Mouse (Mus musculus): ENCODE results near the gene Taar8a.
"Not testable (repeated sequence)": the region's sequence is repeated elsewhere in the genome, so short reads cannot be mapped to it uniquely, and the experiment has no call there.

Taar8a gene

DNA sequence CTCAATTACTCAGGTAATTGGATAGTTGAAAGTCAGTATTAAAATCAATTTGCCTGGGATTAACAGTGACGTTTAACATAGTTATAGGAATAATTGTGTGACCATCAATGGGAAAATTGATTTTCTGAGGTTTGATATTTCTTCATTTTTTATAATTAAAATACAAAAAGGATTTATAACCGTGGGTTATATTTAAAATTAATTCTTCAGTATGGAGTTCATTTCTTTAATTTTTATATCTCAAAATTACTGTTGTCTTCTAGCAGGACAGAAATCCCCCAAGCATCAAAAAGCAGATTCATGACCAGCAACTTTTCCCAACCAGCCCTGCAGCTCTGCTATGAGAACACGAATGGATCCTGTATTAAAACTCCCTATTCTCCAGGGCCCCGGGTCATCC, at the start of gene Taar8a:
Taar8a (plus strand) TSS at position 301 of the 400 bp plus-strand sequence.
- DNase-seq (ENCODE audit: low spot score) = not testable (repeated sequence)

DNA sequence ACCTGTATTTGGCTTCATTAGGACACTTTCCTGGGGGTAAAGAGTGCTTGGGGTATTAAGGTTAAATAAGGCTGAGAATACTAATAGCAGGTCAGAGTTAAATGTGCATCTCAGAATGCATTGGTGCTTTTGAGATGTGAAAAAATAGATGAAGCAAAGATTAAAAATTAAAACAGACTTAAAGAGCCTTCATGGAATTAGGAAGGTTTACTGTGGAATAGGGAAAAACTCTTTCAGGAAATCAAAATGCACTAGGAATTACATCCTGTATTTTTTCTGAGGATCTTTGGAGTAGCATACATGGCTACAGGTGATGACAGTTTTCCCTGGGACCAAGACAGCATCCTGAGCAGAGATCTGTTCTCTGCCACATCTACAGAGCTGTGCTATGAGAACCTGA, 49.4 kb upstream of the Taar8a start, which contains the start of gene Taar7d:
Taar7d (plus strand) TSS at position 301 of the 400 bp plus-strand sequence.
- DNase-seq (ENCODE audit: low spot score) = no peak

DNA sequence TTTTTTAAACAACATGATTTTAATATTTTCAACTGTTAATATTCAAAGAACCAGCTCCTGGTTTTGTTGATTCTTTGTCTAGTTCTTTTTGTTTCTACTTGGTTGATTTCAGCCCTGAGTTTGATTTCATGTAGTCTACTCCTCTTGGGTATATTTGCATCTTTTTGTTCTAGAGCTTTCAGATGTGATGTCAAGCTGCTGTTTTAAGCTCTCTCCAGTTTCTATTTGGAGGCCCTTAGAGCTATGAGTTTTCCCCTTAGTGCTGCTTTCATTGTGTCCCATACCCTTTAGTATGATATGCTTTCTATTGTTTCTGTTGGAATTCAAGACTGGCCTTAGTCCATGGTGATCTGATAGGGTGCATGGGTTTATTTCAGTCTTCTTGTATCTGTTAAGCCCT, 45.0 kb upstream of the Taar8a start:
- no peak for DNase-seq (ENCODE audit: low spot score)

DNA sequence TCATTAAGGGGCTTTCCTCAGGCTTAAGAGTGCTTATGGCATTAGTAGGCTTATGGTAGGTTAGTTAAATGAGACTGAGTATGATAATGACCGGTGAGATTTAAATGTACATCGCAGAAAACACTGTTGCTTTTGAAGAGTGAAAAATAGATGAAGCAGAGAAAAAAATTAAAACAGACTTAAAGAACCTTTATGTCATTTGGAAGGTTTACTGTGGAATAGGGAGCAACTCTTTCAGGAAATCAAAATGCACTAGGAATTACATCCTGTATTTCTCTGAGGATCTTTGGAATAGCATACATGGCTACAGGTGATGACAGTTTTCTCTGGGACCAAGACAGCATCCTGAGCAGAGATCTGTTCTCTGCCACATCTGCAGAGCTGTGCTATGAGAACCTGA, 39.0 kb upstream of the Taar8a start, which contains the start of gene Taar7e:
Taar7e (plus strand) TSS at position 301 of the 400 bp plus-strand sequence.
- no peak for DNase-seq (ENCODE audit: low spot score)

DNA sequence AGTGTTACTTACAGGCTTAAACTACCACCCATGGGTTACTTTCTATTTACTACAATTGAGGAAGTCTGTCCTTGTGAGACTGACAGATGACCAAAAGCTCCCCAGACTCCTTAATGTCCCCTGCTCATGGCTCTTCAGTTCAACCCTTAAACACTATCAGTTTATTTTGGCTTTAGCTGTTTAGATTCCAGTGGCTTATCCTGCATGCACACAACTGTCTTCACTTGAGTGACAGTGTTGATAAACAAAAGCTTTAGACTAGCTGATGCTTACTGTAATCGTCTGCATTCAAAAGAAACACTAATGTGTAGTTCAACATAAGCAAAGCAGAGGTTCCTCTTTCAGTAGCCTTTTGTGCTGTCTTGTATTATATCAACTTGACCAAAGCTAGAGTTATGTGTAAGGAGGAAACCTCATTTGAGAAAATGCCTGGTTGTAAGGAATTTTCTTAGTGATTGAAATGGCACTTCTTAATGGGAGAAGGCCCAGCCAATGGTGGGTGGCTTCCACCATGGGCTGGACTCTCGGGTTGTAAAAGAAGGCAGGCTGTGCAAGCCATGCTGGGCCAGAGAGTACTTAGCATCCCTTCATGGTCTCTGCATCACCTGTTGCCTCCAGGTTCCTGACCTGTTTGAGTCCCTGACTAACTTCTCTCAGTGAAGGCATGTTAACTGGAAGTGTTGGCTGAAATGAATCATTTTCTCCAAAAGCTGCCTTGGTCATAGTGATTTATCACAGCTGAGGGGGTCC, 36.0 kb upstream of the Taar8a start:
- no peak for DNase-seq (ENCODE audit: low spot score)

DNA sequence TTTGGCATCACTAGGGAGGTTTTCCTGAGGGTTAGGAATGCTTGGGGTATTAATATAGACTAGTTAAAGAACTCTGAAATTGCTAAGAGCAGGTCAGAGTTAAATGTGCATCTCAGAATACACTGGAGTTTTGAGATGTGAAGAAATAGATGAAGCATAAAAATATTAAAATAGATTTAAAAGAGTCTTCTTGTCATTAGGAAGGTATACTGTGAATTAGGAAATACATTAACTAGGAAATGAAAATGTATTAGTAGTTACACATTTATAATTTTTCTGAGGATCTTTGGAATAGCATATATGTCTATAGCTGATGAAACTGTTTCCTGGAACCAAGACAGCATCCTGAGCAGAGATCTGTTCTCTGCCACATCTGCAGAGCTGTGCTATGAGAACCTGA, 27.1 kb upstream of the Taar8a start, which contains the start of gene Taar7f:
Taar7f (plus strand) TSS at position 301 of the 400 bp plus-strand sequence.
- no peak for DNase-seq (ENCODE audit: low spot score)

DNA sequence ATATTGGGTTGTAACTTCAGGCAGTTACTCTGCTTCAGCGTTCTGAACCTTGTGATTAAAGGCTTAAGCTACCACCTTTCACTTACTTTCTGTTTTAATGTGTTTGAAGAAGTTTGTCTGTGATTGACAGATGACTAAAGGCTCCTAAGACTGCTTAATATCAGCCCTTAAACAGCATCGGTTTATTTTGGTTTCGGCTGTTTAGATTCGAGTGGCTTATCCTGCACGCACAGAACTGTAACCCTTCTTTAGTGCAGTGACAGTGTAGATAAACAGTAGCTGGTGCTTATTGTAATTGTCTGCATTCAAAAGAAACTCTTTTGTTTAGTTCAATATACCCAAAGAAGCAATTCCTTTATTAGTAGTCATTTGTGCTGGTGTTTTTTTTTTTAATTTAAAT, 24.3 kb upstream of the Taar8a start:
- no peak for DNase-seq (ENCODE audit: low spot score)

DNA sequence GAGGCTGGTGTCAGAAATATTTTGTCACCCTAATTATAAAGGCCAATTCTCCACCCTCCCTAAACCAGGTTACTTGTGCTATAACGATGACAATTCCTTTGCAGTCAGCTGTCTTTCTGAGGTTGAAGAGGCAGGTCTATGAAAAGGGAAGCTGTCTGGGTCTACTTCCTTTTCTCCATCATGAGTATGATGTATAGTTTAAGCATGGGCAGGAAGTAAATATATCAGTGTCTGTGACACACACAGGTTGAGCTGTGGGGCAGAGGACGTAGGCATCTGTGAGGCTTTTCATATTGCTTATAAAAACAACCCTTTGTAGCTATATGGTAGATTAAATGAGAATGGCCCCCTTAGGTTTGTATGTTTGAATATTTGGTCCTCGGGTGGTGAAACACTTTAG, 17.3 kb upstream of the Taar8a start:
- DNase-seq (ENCODE audit: low spot score) = no peak

DNA sequence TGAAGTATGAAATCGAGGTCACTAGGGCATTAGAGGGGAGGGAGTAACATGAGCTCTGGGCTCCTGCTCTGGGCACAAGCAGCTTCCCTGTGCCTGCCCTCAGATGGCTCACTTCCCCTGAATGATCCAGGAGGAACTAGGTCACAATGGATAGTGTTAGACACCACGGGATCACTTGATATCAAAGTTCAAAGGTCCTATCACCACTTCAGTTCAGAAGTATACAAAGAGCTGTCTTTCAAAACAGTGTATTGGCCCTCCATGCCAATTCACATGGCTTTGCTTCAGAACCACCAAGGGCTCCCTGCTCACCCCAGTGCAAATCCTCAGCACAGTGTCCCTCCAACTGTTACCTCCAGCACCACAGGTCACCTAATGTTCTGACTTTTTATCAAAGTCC, 1.5 kb upstream of the Taar8a start:
- not testable (repeated sequence) for DNase-seq (ENCODE audit: low spot score)

DNA sequence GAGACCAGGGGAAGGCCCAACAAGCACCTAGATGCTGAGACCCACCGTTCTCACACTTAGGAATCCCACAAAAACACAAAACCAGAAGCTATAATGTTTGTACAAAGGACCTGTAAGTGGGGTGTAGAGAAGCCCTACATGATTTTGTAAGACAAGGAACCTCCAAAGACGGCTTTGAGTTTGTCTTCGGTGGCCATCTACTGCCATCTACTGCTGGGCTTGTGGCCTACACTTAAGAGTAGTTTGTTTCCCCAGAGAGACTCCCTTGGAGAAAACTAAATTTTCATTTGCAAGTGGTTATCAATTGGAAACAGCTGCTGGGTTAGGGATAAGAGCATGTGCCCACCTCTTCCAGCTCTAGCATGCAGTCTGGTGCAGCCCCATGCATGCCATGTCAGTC, 3.9 kb downstream of the Taar8a start:
- peak; percentile 65 for DNase-seq (ENCODE audit: low spot score)

DNA sequence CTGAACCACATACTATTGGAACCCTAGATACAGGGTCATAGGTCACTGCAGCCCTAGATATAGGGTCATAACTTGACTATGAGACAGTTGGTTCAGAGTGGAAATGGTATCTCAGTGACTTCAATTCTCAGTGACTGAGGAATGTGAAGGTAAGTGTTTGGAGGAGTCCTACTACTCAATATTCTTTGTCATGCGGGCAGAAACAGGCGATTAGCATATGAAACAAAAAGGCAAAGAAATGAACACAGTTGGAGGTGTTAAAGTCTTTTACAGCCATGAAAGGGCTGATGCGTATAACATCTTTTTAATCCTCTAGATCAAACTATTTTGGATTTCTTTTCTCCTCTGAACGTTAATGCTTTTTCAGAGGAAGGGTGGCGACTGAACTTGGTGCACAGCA, 9.6 kb downstream of the Taar8a start:
- DNase-seq (ENCODE audit: low spot score) = no peak

DNA sequence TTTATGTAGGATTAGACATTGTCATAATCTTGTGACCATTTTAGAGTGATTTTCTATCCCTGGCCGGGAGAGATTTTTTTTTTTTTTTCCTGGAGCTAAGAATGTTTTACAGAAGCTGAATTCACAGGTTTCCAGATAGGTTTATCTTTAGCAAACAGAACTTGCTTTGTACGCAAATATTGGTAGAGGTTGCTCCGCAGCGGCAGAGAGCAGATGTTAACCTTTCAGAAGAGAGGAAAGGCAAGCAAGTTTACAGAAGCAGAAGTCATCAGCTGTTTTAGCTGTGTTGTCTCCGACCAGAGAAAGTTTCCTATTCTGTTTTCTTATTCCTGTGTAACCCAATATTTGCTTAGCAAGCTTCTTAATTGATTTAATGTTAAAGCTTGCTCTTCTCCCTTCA, 10.3 kb downstream of the Taar8a start:
- no peak for DNase-seq (ENCODE audit: low spot score)

DNA sequence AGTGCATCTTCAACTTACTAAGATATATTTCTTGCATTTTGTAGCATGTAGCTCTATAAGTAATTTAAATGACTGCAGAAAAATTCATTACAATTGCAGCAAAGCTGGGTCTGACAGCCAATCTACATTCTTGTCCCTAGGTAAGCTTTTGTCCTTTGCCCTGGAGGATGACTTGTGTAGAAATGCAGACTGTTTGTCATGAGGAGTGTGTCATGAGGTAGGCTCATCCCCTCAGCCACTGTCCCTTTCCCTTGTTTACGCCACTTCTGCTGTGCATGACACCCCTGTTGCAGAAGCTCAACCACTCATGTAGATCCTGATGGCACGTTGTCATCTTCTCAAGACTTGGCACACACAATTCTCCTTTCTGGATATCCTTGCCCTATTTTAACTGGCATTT, 10.9 kb downstream of the Taar8a start:
- no peak for DNase-seq (ENCODE audit: low spot score)

DNA sequence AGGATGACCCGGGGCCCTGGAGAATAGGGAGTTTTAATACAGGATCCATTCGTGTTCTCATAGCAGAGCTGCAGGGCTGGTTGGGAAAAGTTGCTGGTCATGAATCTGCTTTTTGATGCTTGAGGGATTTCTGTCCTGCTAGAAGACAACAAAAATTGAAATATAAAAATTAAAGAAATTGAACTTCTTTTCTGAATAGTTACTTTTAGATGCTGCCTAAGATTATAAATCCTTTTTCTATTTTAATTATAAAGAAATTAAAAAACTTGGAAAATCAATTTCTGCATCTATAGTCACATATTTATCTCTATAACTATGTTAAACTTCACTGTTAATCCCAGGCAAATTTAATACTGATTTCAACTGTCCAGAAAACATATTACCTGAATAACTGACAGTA, 15.9 kb downstream of the Taar8a start, which contains the start of gene Taar8b:
Taar8b (minus strand) TSS at position 101 of the 400 bp plus-strand sequence.
- no peak for DNase-seq (ENCODE audit: low spot score)

DNA sequence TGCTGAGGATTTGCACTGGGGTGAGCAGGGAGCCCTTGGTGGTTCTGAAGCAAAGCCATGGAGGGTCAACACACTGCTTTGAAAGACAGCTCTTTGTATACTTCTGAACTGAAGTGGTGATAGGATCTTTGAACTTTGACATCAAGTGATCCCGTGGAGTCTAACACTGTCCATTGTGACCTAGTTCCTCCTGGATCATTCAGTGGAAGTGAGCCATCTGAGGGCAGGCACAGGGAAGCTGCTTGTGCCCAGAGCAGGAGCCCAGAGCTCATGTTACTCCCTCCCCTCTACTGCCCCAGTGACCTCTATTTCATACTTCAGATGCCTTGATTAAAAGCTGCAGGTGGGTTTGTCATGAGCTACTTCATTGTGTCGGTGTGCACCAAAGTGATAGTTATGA, 20.7 kb downstream of the Taar8a start:
- not testable (repeated sequence) for DNase-seq (ENCODE audit: low spot score)

DNA sequence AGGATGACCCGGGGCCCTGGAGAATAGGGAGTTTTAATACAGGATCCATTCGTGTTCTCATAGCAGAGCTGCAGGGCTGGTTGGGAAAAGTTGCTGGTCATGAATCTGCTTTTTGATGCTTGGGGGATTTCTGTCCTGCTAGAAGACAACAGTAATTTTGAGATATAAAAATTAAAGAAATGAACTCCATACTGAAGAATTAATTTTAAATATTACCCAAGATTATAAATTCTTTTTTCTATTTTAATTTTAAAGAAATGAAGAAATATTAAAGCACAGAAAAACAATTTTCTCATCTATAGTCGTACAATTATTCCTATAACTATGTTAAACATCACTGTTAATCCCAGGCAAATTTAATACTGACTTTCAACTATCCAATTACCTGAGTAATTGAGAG, 25.5 kb downstream of the Taar8a start, which contains the start of gene Taar8c:
Taar8c (minus strand) TSS at position 101 of the 400 bp plus-strand sequence.
- DNase-seq (ENCODE audit: low spot score) = not testable (repeated sequence)

DNA sequence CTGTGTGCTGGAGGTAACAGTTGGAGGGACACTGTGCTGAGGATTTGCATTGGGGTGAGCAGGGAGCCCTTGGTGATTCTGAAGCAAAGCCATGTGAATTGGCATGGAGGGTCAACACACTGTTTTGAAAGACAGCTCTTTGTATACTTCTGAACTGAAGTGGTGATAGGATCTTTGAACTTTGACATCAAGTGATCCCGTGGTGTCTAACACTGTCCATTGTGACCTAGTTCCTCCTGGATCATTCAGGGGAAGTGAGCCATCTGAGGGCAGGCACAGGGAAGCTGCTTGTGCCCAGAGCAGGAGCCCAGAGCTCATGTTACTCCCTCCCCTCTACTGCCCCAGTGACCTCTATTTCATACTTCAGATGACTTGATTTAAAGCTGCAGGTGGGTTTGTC, 27.0 kb downstream of the Taar8a start:
- DNase-seq (ENCODE audit: low spot score) = not testable (repeated sequence)

DNA sequence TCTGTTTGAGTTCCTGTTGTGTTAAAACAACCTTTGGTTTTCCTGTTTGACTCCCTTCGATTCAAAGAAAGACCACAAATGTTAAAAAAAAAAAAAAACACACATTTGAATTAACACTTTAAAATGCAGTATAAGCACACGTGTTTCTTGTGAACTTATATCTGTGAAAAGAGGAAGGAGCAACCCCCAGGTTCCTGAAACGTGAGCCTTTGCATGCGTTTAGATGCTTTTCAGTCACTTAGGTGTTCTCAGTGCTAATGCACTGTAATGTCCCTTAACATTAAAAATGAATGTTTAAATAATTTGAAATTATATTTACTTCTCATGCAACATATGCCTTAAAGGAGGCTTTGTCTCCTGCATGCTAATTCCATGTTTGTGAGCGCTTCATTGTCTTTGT, 31.4 kb downstream of the Taar8a start:
- no peak for DNase-seq (ENCODE audit: low spot score)

DNA sequence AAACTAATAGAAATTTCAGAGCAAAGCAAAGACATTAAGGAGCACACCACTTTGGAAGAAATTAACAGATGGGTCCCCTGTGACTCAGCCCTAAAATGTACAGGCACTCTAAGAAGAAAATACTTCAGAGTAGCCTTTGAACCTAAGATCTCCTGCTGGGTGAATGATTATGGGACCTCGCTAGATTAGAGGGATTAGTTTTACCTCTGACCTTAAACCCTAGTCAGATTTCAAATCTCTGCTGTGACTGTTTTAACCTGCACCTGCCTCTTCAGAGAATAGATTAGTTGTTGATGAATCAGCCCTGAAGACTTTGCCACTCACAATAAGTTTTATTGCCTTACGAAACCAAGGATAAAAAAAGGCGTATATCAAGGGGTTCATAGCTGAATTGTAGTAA, 31.9 kb downstream of the Taar8a start:
- no peak for DNase-seq (ENCODE audit: low spot score)

DNA sequence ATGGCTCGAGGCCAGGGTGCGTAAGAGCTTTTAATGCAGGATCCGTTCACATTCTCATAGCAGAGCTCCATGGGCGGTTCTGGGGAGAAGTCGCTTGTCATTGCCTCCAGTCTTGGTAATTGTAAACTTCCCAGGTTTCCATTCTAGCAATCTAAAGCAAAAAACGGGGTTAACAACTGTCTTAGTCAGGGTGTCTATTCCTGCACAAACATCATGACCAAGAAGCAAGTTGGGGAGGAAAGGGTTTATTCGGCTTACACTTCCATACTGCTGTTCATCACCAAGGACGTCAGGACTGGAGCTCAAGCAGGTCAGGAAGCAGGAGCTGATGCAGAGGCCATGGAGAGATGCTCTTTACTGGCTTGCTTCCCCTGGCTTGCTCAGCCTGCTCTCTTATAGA, 33.1 kb downstream of the Taar8a start, which contains the start of gene Taar9:
Taar9 (minus strand) TSS at position 101 of the 400 bp plus-strand sequence.
- DNase-seq (ENCODE audit: low spot score) = not testable (repeated sequence)

DNA sequence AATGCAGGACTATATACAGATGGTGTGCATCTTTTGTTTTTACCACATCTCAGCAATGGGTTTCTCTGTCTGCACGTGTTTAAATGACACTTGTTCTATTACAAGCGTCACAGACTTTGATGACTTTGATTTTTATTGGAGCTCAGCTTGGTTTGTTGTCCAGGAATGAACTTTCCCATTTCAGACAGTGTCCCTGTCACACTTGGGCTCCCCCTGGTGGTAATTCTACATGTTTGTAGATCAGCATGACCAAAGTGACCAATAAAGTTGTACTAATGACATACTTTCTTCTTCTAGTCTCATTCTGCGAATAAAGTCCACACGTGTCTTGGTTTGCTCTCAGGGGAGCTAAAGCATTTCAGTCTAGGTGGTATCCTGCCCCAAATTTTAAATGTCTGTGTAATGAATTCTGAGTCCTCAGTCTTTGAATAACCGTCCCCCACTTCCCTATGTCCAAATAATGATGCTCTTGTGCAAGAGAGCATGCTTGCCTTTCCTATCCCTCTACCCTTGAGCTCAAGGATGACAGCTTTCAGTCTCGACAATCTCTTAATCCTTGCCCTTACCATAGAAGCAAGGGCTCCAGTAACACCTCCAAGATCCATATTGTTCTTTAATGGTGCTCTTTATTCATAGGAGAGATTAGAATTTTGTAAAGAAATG, 34.9 kb downstream of the Taar8a start:
- peak; percentile 81 for DNase-seq (ENCODE audit: low spot score)

All from adipocyte (in vitro differentiated cells).